Mouse (Mus musculus) WW6 (cell line): ENCODE measurements around the gene Cebpb.
"Not testable (repeated sequence)": the region's sequence is repeated elsewhere in the genome, so short reads cannot be mapped to it uniquely, and the experiment has no call there.

Experiments used
- DNase-seq: peaks from one replicate; pipeline ENCODE4 v3.0.0-alpha.2; 2013; ENCODE audit warnings: low read depth, low spot score

Cebpb gene

GRCm38 (mm10) chr2:167688498-167689451 is at the start of gene Cebpb:
TSS of gene Cebpb (plus strand) at chr2:167688915.
- DNase-seq = no peak

GRCm38 (mm10) chr2:167640279-167640678 is 48.4 kb upstream of the Cebpb start:
- no peak for DNase-seq

- DNase-seq = no peak
Measured at GRCm38 (mm10) chr2:167641337-167641736, 47.4 kb upstream of the Cebpb start.

GRCm38 (mm10) chr2:167642164-167642563 is 46.6 kb upstream of the Cebpb start:
- DNase-seq = no peak

GRCm38 (mm10) chr2:167643356-167644052 is 45.2 kb upstream of the Cebpb start:
- DNase-seq = not testable (repeated sequence)

- no peak for DNase-seq
Measured at GRCm38 (mm10) chr2:167646411-167646810, 42.3 kb upstream of the Cebpb start.

GRCm38 (mm10) chr2:167649290-167650032 is 39.3 kb upstream of the Cebpb start:
- DNase-seq = no peak

GRCm38 (mm10) chr2:167651622-167652021 is 37.1 kb upstream of the Cebpb start:
- DNase-seq = no peak

- DNase-seq = no peak
Measured at GRCm38 (mm10) chr2:167652694-167653093, 36.0 kb upstream of the Cebpb start.

- no peak for DNase-seq
Measured at GRCm38 (mm10) chr2:167654911-167655600, 33.7 kb upstream of the Cebpb start.

GRCm38 (mm10) chr2:167656629-167657478 is 31.9 kb upstream of the Cebpb start:
- DNase-seq = no peak

GRCm38 (mm10) chr2:167657973-167658372 is 30.7 kb upstream of the Cebpb start:
- no peak for DNase-seq

GRCm38 (mm10) chr2:167658712-167659111 is 30.0 kb upstream of the Cebpb start:
- no peak for DNase-seq

GRCm38 (mm10) chr2:167659177-167659846 is 29.4 kb upstream of the Cebpb start:
- DNase-seq = no peak

GRCm38 (mm10) chr2:167659847-167660610 is 28.7 kb upstream of the Cebpb start:
- DNase-seq = no peak

- no peak for DNase-seq
Measured at GRCm38 (mm10) chr2:167660611-167660971, 28.1 kb upstream of the Cebpb start.

GRCm38 (mm10) chr2:167661270-167662203 is 27.2 kb upstream of the Cebpb start, which contains the start of gene Gm20431:
TSS of gene Gm20431 (minus strand) at chr2:167661496.
- DNase-seq = no peak

GRCm38 (mm10) chr2:167662713-167663112 is 26.0 kb upstream of the Cebpb start:
- DNase-seq = no peak
